Mouse (Mus musculus) c-Kit-positive CD71-positive TER-119-positive erythroid progenitor cells, embryonic 14.5 days (primary cell): ENCODE measurements around the gene Nek3.

ENCODE experiments used
- DNase-seq: peaks from one replicate; pipeline ENCODE4 v3.0.0-alpha.2; 2013; ENCODE audit warnings: low spot score

Nek3 gene

DNA sequence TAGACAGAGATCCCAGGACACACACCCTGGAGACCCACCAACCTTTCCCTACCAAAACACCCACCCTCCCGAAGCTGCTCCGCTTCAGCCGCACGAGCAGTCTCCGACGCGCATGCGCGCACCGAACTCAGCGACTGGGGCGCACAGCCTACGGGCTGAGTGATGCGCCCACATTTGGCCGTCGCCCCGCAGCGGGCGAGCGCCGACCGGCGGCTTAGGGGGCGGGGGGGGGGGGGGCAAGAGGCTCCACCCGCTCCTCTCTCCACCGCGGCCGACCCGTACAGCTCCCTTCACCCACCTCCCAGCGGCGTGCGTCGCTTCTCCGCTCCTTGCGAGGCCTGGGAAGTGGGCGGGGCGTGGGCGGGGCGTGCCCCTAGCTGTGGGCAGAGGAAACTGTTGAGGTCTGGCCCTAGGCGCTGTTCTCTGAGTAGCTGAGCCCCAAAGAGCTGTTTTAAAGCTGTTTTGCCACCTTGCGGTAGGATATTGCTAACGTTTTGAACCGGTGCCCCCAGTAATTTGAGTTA, at the start of gene Nek3:
Gene Nek3, minus strand, starts transcription at position 356 of the 524 bp plus-strand sequence.
- DNase-seq: peak; percentile 79

DNA sequence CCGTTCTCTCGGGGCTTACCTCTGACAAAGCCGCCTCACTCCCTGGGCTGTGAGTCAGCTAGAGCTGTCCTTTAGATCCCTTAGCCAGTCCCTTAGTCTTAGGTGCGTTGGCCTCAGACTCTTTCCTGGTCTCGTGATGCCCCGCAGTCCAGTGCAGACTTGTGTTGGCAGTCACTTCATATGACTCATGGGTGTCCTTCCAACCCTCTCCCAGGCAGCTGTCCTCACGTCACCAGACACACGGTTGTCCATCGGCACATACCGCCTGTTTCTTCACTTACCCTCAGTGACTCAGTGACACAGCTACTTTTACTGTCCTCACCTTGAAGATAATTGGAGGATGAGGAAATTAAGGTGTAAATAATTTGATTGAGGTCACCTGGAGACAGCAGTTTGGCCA, 48.6 kb upstream of the Nek3 start:
- no peak for DNase-seq

- peak; percentile 27 for DNase-seq
Observed at GRCm38 (mm10) chr8:22209012-22209411, 42.8 kb upstream of the Nek3 start.

- DNase-seq: no peak
Observed at GRCm38 (mm10) chr8:22207535-22207934, 41.3 kb upstream of the Nek3 start.

- DNase-seq: no peak
Observed at GRCm38 (mm10) chr8:22199481-22199880, 33.2 kb upstream of the Nek3 start.

DNA sequence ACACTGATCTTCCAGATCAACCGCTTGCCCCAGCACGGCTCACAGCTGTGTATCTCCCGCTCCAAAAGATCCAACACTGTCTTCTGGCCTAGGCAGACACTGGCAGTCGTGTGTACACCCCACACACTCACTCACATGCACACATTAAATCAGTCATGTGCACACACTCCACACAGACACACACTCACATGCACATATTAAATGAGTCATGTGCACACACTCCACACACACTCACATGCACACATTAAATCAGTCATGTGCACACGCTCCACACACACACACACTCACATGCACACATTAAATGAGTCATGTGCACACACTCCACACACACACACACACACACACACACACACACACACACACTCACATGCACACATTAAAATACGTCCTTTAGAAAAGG, 31.7 kb upstream of the Nek3 start:
- DNase-seq: no peak

- peak; percentile 41 for DNase-seq
Observed at GRCm38 (mm10) chr8:22193432-22194010, 27.3 kb upstream of the Nek3 start.

DNA sequence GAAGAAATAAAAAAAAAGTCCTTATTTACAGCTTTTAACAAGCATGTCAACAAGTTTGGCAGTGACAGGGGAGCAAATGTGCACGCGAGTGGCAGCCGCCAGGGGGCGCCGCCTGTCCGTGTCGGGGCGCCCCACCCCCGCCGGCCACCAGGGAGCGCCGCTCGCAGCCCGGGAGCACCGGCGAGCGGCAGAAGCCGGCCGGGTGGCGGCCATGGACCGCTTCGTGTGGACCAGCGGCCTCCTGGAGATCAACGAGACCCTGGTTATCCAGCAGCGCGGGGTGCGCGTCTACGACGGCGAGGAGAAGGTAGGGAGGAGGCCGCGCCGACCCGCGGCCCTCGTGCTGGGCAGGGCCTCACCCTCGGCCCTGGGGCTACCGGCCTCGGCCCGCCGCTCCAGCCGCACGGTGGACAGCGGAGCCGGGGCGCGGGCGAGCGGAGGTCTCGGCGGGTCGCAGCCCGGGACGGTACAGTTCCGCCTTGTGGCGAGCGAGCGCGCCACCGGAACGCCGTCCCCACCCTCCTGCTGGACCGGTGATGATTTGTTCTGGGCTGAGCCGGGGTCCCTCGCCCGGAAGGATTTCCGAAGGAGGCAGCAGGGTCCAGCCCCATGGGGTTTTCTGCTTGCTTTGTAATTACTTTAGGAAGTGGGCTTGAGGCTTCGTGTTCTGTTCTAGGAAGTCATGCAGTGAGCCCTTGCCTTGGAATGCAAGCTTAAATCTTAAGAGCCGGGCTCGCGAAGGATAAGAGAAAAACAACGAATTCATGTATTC, 26.6 kb upstream of the Nek3 start, which contains the start of gene Vps36:
Gene Vps36, plus strand, starts transcription at position 150 of the 772 bp plus-strand sequence.
- peak; percentile 78 for DNase-seq

DNA sequence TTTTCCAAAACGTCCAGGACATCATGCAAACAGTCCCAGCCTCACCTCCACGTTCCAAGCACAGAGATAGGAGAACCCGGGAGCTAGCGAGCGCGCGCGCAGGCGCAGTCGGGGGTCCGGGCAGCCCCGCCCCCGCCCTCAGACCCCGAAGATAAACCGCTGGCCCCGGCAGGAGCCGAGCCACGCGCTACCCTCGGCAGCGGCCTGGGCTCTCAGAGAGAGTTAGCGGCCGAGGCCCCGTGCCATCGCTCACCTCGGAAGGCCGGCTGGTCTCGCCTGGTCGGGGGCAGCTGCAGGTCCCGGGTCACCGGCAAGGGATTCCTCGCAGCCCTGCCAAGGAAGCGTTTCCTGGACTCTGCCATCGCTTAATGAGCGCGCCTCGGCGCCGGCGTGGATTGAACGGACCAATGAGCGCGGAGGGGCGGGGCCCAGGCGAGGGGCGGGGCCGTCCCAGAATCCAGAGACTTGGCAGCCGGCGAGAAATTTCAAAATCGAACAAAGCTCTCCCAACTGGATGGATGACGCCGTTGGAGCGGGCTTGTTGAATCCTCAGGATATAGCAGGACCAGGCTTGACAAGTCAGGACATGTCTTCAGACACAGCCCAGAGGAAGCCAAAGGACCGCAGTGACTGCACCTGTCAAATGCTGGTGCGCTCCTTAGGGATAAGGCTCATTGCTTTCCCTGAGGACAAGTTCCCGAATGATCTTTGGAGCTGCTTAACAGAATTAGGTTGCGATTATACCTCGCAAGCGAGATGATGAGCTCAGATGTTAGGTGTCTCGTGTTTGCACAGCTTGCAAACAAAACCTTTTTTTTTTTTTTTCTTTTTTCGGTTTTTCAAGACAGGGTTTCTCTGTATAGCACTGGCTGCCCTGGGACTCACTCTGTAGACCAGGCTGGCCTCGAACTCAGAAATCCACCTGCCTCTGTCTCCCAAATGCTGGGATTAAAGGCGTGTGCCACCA, 19.5 kb upstream of the Nek3 start, which contains the start of gene Ckap2:
Gene Ckap2, minus strand, starts transcription at position 389 of the 967 bp plus-strand sequence.
- peak; percentile 92 for DNase-seq

- DNase-seq: peak; percentile 66
Observed at GRCm38 (mm10) chr8:22184884-22185283, 18.6 kb upstream of the Nek3 start.

GRCm38 (mm10) chr8:22175966-22176365, 9.7 kb upstream of the Nek3 start:
- no peak for DNase-seq

GRCm38 (mm10) chr8:22169167-22169566, 2.9 kb upstream of the Nek3 start:
- DNase-seq: no peak

DNA sequence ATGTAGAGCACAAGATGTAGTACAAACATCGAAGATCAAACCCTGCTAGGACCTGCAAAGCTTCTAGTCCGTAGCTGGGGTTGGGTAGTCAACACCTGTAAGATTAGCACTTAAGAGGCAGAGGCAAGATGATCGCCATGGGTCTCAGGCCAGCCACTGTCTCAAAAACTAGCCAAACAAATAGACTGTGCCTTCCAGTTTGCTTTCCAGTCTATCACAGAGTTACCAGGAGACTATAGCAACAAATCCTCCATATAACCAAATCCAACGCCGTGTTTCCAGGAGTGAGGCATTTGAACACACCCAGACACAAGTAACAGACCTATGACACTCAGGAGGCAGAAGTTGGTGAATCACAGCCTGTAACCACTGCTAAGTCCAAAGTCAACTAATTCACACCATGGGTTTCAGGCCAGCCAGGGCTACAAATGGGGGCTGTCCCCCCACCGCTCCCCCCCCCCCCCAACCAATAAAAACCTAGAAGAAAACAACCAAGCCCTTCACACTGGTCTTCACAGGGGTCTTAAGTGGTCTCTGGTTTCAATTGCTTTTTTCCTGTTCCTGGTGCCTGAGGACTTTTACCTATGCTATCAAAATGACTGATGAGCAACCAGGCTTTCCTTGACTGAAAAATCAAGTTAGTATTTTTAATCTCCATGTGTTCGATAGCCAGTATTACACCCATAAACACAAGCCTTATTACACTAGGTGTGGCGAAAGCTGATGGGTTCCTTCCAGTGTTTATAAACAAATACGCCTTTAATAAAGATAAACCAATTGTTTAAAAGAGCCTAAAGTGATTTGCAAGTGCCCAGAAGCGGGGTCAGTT, 770 bp downstream of the Nek3 start:
- DNase-seq: no peak

DNA sequence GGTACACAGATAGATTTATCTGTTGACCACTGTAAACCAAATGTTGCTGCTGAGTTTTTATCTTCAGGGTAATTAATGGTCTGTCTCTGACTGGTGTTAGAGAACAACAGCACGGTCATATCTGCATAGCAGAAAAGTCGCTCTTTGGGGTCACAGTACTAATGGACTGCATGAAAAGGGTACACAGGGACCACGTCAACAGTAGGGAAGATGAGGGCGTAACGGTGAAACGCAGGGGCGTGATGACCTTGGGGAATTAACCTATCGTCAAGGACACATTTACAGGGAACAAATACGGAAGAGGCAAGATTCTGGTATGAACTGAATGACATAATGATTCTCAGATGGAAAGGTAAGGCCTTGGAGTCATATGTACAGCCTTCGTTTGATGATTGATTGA, 1.8 kb downstream of the Nek3 start:
- no peak for DNase-seq

GRCm38 (mm10) chr8:22162206-22162605, 4.0 kb downstream of the Nek3 start:
- DNase-seq: no peak

DNA sequence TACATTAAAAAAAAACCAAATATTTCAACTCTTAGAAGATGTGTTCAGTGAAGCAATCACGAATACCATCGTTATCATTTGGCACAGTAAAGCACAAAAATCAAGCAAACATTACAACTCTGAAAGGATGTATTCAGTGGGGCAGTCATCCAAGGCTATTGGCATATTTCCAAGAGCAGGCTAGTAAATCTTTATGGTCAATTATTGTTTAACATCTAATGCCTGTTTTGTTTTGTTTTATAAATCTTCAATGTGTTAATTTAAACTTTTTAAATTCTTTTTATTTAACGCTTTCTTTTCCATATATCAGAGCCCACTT, 15.9 kb downstream of the Nek3 start:
- DNase-seq: no peak

DNA sequence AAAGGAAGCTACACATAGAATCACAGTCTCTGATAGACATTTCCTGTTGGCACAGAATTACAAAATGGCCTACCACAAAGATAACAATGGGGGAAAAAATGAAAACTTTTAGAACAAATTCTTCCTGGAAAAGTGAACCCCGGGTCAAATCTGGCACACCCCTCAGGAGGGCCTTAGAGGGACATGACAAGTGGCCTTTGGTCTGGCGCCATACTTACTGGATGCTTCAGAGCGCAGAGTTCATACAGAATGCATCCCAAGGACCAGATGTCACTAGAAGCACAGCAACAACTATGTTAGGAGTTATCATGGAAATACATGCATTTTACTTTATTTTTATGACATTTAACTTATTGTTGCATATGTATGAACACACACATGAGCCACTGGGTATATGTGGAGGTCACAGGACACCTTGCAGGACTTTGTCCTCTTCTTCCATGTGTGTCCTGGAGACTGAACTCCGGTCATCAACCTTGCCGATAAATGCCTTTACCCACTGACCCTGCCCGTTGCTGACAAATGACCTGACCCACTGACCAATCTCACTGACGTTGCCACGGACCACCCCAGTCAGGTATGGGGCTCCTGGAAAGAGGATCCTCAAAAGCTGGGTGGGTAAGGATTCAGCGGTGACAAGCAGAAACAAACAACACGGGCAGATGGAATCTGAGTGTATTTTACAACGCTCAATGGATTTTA, 16.4 kb downstream of the Nek3 start:
- DNase-seq: no peak

DNA sequence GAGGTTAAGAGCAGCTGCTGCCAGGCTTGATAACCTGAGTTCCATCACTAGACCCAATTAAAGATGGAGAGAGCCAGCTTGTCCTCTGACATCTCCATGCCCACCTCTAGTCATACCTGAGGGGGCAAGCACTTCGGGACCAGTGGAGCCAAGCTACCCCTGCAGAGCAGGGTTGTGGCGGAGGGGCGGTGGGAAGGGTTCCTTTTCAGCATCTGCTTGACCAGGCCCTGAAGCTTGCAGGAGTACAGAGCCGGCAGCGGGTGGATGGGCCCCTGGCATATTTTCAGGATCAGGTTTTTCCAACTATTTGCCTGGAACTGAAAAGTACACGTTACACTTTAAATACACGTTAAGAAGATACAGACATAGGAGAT, 17.9 kb downstream of the Nek3 start:
- DNase-seq: no peak

DNA sequence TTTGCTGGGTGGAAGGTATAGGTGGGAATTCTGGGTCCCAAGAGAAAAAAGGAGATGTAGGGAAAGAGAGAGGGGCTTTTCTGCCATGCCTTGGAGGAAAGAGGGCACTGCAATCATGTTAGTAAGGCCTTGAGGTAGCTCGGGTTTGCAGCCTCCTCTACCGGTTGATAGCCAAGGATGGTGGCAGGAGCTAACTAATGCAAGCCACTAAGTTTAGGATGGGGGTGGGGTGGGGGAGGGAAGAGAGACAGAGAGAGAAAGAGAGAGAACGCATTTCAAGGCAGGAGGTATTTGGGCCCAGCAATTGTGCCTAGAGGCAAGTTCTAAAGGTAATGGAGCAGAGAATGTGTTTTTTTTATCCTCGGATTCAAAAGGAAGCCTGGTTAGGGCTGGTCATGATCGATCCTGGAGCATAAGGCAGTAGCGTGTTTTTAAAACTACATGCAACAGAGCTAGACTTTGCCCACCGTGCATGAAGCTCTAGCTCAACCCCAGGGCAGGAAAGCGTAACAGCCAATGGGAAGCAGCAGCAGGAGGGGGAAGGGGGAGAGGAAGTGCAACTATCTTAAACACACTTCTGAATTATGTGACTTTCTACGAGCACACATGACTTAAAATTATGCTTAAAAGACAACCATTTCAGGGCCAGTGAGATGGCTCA, 18.4 kb downstream of the Nek3 start:
- DNase-seq: no peak

GRCm38 (mm10) chr8:22145831-22146230, 20.4 kb downstream of the Nek3 start:
- no peak for DNase-seq
